In genomic region chr6:143373686-143374273, GRCm38 (mm10) we compare ENCODE assay signal across 9 mouse cellular contexts.
DNase-seq lines count a peak whose midpoint lies in the region; ATAC-seq lines count a peak whose summit lies in the region.
"Had no signal": no experiment of that assay in that cellular context is flagged by ENCODE, and none has a peak within 500 bp of the region (broad histone marks: within the 10 kb centered on the region; RNA-seq: fewer than 3 reads in every experiment).

No protein-coding gene starts in this region.

- H3K27me3 ChIP-seq in limb, embryonic 13.5 days, result 0 out of 2 replicates have a peak, but pooled peaks cover 5% of the 10 kb centered on the region

- no peak overlapping the region for H3K4me3 ChIP-seq in limb, embryonic 13.5 days
- H3K4me3 ChIP-seq: embryonic facial prominence, embryonic 13.5 days had no signal

- H3K4me1 ChIP-seq in limb, embryonic 13.5 days, result peaks cover 5% of the 10 kb centered on the region; the same call in 1 of the 2 replicates
- H3K4me1 ChIP-seq: embryonic facial prominence, embryonic 13.5 days had no signal

- H3K9me3 ChIP-seq in limb, embryonic 13.5 days, result no peaks in the 10 kb centered on the region
- H3K9me3 ChIP-seq: embryonic facial prominence, embryonic 13.5 days had no signal

- WGBS in limb, embryonic 13.5 days, result 49% methylated on average over 15 of the region's 15 CpGs

- H3K9ac ChIP-seq in limb, embryonic 13.5 days, result no peak overlapping the region
- H3K9ac ChIP-seq: embryonic facial prominence, embryonic 13.5 days had no signal

- H3K4me2 ChIP-seq in limb, embryonic 13.5 days (replicated peaks), result no peak overlapping the region
- H3K4me2 ChIP-seq: embryonic facial prominence, embryonic 13.5 days had no signal

- H3K27ac ChIP-seq in limb, embryonic 13.5 days, result no peak overlapping the region
- H3K27ac ChIP-seq: embryonic facial prominence, embryonic 13.5 days had no signal

- DNase-seq in 416B (ENCODE audit: low read depth) (peak; percentile 74), WW6 (ENCODE audit: low read depth, low spot score) (peak; percentile 33)
- DNase-seq in cerebellum, postnatal 25 days, result peak; percentile 71 to 81
- DNase-seq in frontal cortex, postnatal 36 days (ENCODE audit: low spot score in 2 of 2), result peak; percentile 38
- DNase-seq in kidney, adult 18-20 months, result peak; percentile 42
- peak; percentile 66 for DNase-seq in naive thymus-derived CD4-positive, alpha-beta T cell, adult 2 months (ENCODE audit: low read depth)
- DNase-seq in testis, postnatal 10 days (ENCODE audit: low spot score), result peak; percentile 73

- ATAC-seq in limb, embryonic 13.5 days (ENCODE audit: low FRiP score, low read depth), result 0 out of 2 replicates have a peak, but pooled peaks have one; percentile 19

- H3K36me3 ChIP-seq in limb, embryonic 13.5 days, result no peaks in the 10 kb centered on the region
- H3K36me3 ChIP-seq: embryonic facial prominence, embryonic 13.5 days had no signal
